Mouse (Mus musculus) midbrain, embryonic 10.5 days (tissue): ENCODE results near the gene Rtca. TPM values are rescaled to one million over a fixed set of nuclear protein-coding genes. Genes with fewer than 3 reads are reported as not detected.
A peak's percentile ranks its signal among the peaks of the same experiment; 100 is the strongest.

Source experiments
- DNase-seq: peaks from one replicate; pipeline ENCODE4 v3.0.0-alpha.2; 2017; ENCODE audit warnings: low spot score
- H3K27ac ChIP-seq: fragments of 300-500 bp; sonication (generic); replicated peaks from 2 replicates; pipeline ENCODE4 v1.5.1; 2016; ENCODE audit warnings: mild to moderate bottlenecking
- H3K27me3 ChIP-seq: fragments of 300-500 bp; sonication (generic); 2 replicates; pipeline ENCODE4 v1.6.1; 2016; ENCODE audit warnings: low read depth, mild to moderate bottlenecking; ENCODE audit not compliant: poor library complexity, severe bottlenecking
- H3K36me3 ChIP-seq: fragments of 300-500 bp; sonication (generic); 2 replicates; pipeline ENCODE4 v1.6.1; 2016; ENCODE audit warnings: mild to moderate bottlenecking, moderate library complexity
- H3K4me1 ChIP-seq: fragments of 300-500 bp; sonication (generic); 2 replicates; pipeline ENCODE4 v1.6.1; 2016
- H3K4me3 ChIP-seq: fragments of 300-500 bp; sonication (generic); 2 replicates; pipeline ENCODE4 v1.5.1; 2016; ENCODE audit warnings: mild to moderate bottlenecking, moderate library complexity
- H3K9me3 ChIP-seq: fragments of 300-500 bp; sonication (generic); replicated peaks from 2 replicates; pipeline ENCODE4 v1.6.1; 2016; ENCODE audit warnings: mild to moderate bottlenecking
- WGBS: fragments of 180-500 bp; shearing (Covaris S2); methylation state at CpG from one replicate; pipeline ENCODE4 v1.1.7; 2016; 5-methylcytosine and 5-hydroxymethylcytosine counted together
- polyA plus RNA-seq: library from polyadenylated mRNA; unstranded; fragments of >200 nt; fragmentation: Nextera tagmentation; extraction: Ambion mirVana; gene quantifications from 2 replicates; pipeline ENCODE4 v1.2.1, GENCODE M21; 2016

Gene Rtca
- polyA plus RNA-seq, result 122 and 126 TPM in 2 replicates

GRCm38 (mm10) chr3:116507772-116508351, at the start of gene Rtca:
Rtca (minus strand) TSS chr3:116508208.
- peaks cover 21% of the 10 kb centered on the region for H3K4me1 ChIP-seq
- peaks cover 36% of the 10 kb centered on the region for H3K36me3 ChIP-seq
- no peaks in the 10 kb centered on the region for H3K9me3 ChIP-seq
- H3K27me3 ChIP-seq, result no peaks in the 10 kb centered on the region
- peak within 1 kb of the TSS; percentile 99 for H3K4me3 ChIP-seq
- H3K27ac ChIP-seq, result peak within 1 kb of the TSS; percentile 93
- DNase-seq, result peak; percentile 99
- WGBS, result under 1% methylated on average over 42 of the region's 44 CpGs

DNA sequence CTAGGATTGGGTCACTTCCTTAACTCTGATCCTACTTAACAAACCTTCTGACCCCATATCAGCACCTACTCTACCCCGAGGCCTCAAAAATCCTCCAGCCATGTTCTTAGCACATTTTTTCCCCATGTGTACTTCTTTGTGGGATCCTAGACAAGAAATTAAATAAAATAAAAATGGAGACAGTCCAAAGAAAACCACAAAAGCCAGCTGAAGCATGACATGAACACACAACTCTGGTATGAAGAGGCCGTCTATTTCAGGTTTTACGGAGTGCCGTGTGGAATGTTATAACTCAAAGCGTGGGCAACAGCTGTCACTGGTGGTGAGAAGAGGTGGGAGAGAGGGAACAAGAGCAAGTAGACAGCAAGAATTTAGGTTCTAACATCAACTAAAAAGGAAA, 43.4 kb upstream of the Rtca start:
- no peak overlapping the region for H3K4me3 ChIP-seq
- H3K27ac ChIP-seq, result no peak overlapping the region
- no peaks in the 10 kb centered on the region for H3K4me1 ChIP-seq
- H3K9me3 ChIP-seq, result no peaks in the 10 kb centered on the region
- 95% methylated on average over 5 of the region's 5 CpGs for WGBS
- no peaks in the 10 kb centered on the region for H3K27me3 ChIP-seq
- H3K36me3 ChIP-seq, result peaks cover 45% of the 10 kb centered on the region
- DNase-seq, result no peak

DNA sequence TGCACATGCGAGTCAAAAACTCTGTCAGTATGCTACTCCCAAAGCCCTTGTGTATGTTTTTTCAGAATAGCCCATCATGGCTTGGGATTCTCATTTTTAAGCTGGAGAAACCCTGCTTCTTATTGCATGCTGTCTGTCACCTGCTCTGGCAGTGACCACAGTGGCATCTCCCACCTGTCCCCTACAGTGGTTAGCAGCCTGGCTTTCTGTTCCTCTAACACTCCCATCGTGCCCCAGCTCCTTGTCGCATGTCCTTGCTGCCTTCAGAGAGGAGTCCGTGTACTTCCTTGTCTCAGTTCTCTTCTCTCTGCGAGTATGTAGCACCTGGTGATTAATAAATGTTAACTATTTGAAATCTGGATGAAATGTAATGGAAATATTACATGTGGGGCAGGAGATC, 39.4 kb upstream of the Rtca start:
- H3K4me1 ChIP-seq, result no peaks in the 10 kb centered on the region

DNA sequence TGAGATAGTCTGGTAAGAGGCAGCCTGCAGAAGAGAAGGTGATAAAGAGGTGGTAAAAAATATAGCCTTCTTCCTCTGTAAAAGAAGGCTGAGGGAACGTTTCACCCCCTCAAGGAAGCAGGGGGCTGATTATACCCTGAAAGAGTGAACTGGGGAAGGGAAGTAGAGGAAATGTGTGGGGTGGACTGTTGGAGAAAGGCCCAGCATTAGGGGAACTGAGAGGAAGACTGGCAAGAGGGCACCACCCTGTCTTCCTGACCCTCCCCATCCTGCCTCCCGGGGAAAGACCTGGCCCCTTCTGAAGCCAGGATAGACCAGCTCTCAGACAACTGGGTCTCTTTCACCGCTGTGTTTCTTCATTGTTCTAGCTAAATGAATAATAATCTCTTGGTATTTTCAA, 34.5 kb upstream of the Rtca start:
- no peak for DNase-seq
- no peaks in the 10 kb centered on the region for H3K9me3 ChIP-seq
- 86% methylated on average over 3 of the region's 3 CpGs for WGBS
- H3K4me3 ChIP-seq, result no peak overlapping the region
- H3K27ac ChIP-seq, result no peak overlapping the region
- H3K36me3 ChIP-seq, result peaks cover 87% of the 10 kb centered on the region
- H3K4me1 ChIP-seq, result no peaks in the 10 kb centered on the region
- H3K27me3 ChIP-seq, result no peaks in the 10 kb centered on the region

More for the DNA sequence above, 39.4 kb upstream of the Rtca start:
- Histone ChIP-seq H3K9me3 (no peaks in the 10 kb centered on the region), H3K27me3 (no peaks in the 10 kb centered on the region), H3K36me3 (peaks cover 74% of the 10 kb centered on the region), H3K27ac (no peak overlapping the region), H3K4me3 (no peak overlapping the region)
- WGBS, result 95% methylated on average over 5 of the region's 5 CpGs
- no peak for DNase-seq

DNA sequence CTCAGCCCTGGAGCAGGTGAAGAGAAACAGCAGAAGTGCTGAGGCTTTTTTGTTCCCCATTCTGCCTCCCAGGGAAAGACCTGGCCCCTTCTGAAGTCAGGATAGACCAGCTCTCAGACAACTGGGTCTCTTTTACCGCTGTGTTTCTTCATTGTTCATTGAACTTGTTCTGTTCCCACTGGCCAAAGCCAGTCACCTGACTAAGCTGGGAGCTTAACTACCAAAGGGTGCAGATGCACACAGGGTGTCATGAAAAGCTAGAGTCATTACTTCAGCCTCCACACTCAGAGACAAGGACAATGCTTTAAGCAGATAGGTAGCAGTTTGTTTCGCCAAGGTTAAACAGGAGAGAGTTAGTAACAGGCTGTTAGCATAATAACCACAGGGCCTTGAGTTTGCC, 34.1 kb upstream of the Rtca start:
- peaks cover 86% of the 10 kb centered on the region for H3K36me3 ChIP-seq
- no peaks in the 10 kb centered on the region for H3K4me1 ChIP-seq
- no peak overlapping the region for H3K27ac ChIP-seq
- 89% methylated on average over 2 of the region's 2 CpGs for WGBS
- H3K9me3 ChIP-seq, result no peaks in the 10 kb centered on the region
- no peaks in the 10 kb centered on the region for H3K27me3 ChIP-seq
- H3K4me3 ChIP-seq, result no peak overlapping the region
- no peak for DNase-seq

GRCm38 (mm10) chr3:116537200-116537573, 29.2 kb upstream of the Rtca start:
- no peak overlapping the region for H3K4me3 ChIP-seq
- 57% methylated on average over 6 of the region's 6 CpGs for WGBS
- H3K4me1 ChIP-seq, result no peaks in the 10 kb centered on the region
- no peak overlapping the region for H3K27ac ChIP-seq
- H3K27me3 ChIP-seq, result no peaks in the 10 kb centered on the region
- H3K36me3 ChIP-seq, result peaks cover 88% of the 10 kb centered on the region
- no peaks in the 10 kb centered on the region for H3K9me3 ChIP-seq
- DNase-seq, result no peak

- Histone ChIP-seq H3K36me3 (peaks cover 82% of the 10 kb centered on the region), H3K4me1 (no peaks in the 10 kb centered on the region), H3K27me3 (no peaks in the 10 kb centered on the region), H3K27ac (no peak overlapping the region), H3K9me3 (no peaks in the 10 kb centered on the region), H3K4me3 (no peak overlapping the region)
- DNase-seq, result no peak
- WGBS, result 73% methylated on average over 16 of the region's 16 CpGs
These were observed 28.6 kb upstream of the Rtca start for GRCm38 (mm10) chr3:116536428-116537199.

DNA sequence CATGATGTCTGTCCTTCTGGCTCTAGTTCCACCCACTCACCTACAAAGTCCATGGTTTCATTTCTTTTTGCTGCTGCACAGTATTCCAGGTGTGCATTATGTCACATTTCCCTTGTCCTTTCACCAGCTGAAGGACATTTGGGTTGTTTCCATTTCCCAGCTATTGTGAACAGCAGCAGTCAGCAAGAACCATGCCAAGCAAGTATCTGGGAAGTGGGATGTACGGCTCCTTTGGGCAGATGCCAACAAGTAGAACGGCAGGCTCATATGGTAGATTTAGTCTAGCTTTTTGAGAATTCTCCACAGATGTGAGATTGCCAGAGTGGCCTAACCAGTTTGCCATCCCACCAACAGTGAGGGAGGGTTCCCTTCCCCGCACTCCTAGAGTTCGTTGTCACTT, 22.8 kb upstream of the Rtca start:
- Histone ChIP-seq H3K4me3 (no peak overlapping the region), H3K4me1 (no peaks in the 10 kb centered on the region), H3K27ac (no peak overlapping the region), H3K9me3 (no peaks in the 10 kb centered on the region), H3K27me3 (no peaks in the 10 kb centered on the region), H3K36me3 (peaks cover 33% of the 10 kb centered on the region)
- no peak for DNase-seq
- 95% methylated on average over 4 of the region's 4 CpGs for WGBS

GRCm38 (mm10) chr3:116529741-116530140, 21.7 kb upstream of the Rtca start:
- no peaks in the 10 kb centered on the region for H3K27me3 ChIP-seq
- WGBS, result 55% methylated on average over 5 of the region's 5 CpGs
- peaks cover 25% of the 10 kb centered on the region for H3K36me3 ChIP-seq
- DNase-seq, result no peak
- H3K9me3 ChIP-seq, result no peaks in the 10 kb centered on the region
- H3K4me1 ChIP-seq, result no peaks in the 10 kb centered on the region
- H3K27ac ChIP-seq, result no peak overlapping the region
- H3K4me3 ChIP-seq, result no peak overlapping the region

DNA sequence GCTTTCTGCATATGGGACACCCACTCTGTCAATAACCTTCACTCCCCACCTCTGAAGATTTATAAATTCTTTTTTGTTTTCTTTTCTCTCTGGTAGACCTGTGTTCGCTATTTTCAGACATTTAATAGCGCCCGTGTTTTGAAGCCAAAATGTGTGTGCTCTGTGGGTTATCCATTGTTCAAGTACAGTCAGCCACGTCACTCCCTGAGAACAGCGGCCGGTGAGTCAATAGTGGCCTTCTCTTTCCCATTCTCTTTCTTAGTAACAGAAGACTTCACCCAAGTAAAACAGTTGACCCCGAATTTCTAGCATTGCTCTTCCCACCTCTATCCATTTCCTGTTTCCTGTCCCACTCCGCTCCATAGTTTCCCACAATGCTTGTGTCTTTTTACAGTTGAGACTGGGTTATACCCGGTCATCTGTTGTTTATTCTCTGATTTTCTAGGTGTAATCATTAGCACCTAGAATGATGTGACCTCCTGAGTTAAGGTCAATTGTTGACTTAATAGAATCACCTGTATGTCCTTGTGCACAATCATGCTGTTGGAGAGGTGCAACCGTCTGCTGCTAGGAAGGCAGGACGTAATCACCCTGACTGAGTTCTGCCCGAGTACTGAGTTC, 12.2 kb upstream of the Rtca start:
- WGBS, result 87% methylated on average over 12 of the region's 12 CpGs
- Histone ChIP-seq H3K27ac (no peak overlapping the region), H3K4me1 (no peaks in the 10 kb centered on the region), H3K4me3 (no peak overlapping the region), H3K36me3 (peaks cover 41% of the 10 kb centered on the region), H3K27me3 (no peaks in the 10 kb centered on the region), H3K9me3 (no peaks in the 10 kb centered on the region)
- DNase-seq, result no peak

- peak within 1 kb of the TSS; percentile 84 for H3K27ac ChIP-seq
- H3K27me3 ChIP-seq, result no peaks in the 10 kb centered on the region
- peak within 1 kb of the TSS; percentile 77 for H3K4me3 ChIP-seq
- peaks cover 14% of the 10 kb centered on the region for H3K4me1 ChIP-seq
- 2% methylated on average over 36 of the region's 36 CpGs for WGBS
- peak; percentile 90 for DNase-seq
- H3K9me3 ChIP-seq, result no peaks in the 10 kb centered on the region
- peaks cover 21% of the 10 kb centered on the region for H3K36me3 ChIP-seq
These were observed 5.1 kb upstream of the Rtca start, which contains the start of gene Dbt for GRCm38 (mm10) chr3:116512904-116513716. Dbt (plus strand) TSS chr3:116513070.

DNA sequence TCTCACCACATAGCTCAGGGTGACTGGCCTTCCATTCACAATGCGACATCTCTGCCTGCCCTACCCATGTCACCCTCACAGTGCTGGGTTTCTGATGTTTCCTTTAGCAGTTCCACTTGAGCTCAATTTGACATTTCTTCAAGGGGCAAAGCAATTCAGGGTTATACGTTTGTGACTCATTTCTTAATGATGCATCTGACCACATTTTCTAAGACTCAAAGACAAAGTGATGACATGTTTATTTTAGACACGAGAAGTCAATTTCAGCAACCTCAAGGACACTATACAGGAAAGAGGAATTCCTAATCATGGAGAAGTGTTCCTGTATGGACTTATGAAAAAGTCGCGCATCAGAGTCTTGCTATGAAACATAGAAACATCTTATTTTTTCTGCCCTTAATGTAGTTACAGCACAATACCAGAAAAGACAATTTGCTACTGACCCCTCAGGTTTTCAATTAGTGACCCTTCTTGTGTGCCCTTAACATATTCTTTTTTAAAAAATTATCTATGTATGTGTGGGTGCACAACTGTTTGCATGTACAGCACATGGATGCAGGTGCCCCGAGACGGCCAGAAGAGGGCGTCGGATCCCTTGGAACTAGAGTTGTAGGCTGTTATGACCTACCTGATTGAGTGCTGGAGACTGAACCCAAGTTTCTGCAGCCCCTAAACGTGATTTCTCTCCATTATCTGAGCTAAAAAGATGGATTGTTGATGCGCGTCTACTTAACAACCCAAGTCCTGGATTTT, 4.3 kb upstream of the Rtca start:
- Histone ChIP-seq H3K27ac (peak overlapping the region; percentile 84), H3K4me1 (peaks cover 16% of the 10 kb centered on the region), H3K27me3 (no peaks in the 10 kb centered on the region), H3K9me3 (no peaks in the 10 kb centered on the region), H3K36me3 (0 out of 2 replicates have a peak, but pooled peaks cover 16% of the 10 kb centered on the region), H3K4me3 (peak overlapping the region; percentile 77)
- 45% methylated on average over 12 of the region's 12 CpGs for WGBS
- no peak for DNase-seq
